In the genomic region with DNA sequence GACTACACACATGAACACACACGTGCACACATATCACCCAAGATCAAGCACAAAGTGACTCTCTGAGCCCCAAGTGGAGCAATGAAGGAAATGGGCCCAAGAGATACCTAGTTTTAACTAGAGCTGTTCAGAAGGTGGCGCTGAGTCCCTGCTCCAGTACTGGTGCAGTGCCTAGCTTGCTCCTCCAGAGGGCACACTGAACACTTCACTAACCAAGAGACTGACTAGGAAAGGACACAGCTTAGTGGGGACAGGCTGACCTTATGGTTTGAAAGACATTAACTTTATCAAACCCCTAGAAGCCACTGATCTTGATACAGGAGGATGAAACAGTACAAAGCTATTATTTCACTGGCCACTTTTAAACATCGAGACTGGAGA, we compare ENCODE assay signal across 8 mouse cellular contexts.
DNase-seq lines count a peak whose midpoint lies in the region; ATAC-seq and TF ChIP-seq lines count a peak whose summit lies in the region.

No protein-coding gene starts in this region.

- DNase-seq in CD4-positive, CD25-positive, alpha-beta regulatory T cell, adult 2 months (ENCODE audit: low read depth, low spot score) = peak; percentile 86
- DNase-seq in heart, embryonic 10.5 days (ENCODE audit: low spot score) = peak; percentile 88
- peak; percentile 88 for DNase-seq in kidney, postnatal 10 days
- DNase-seq in neural tube, embryonic 10.5 days (ENCODE audit: extremely low spot score, low spot score) = peak; percentile 70

- no peak for TF ChIP-seq POLR2A in bone marrow, adult 2 months (IDR thresholded peaks at IDR 0.05; ENCODE audit: borderline replicate concordance, control insufficient read depth, low read depth, low read length)
- TF ChIP-seq POLR2A in embryonic fibroblast, embryonic 13.5 days (IDR thresholded peaks at IDR 0.05; ENCODE audit: low read depth, low read length) = no peak

- no peak overlapping the region for H3K4me3 ChIP-seq in bone marrow, adult 2 months (replicated peaks; ENCODE audit: control insufficient read depth, low read depth, low read length)
- no peak overlapping the region for H3K4me3 ChIP-seq in embryonic fibroblast, embryonic 13.5 days (ENCODE audit: insufficient read depth, low read length)
- no peak overlapping the region for H3K4me3 ChIP-seq in heart, embryonic 10.5 days
- H3K4me3 ChIP-seq in liver, embryonic 12.5 days = no peak overlapping the region
- H3K4me3 ChIP-seq in stomach, embryonic 14.5 days (ENCODE audit: low read depth, low read length) = no peak overlapping the region

- no peak overlapping the region for H3K9ac ChIP-seq in liver, embryonic 12.5 days
- H3K9ac ChIP-seq in stomach, embryonic 14.5 days (replicated peaks; ENCODE audit: low read depth, low read length) = no peak overlapping the region

- H3K27ac ChIP-seq in bone marrow, adult 2 months (ENCODE audit: control insufficient read depth, insufficient read depth, low read depth, low read length, poor library complexity) = no peak overlapping the region
- H3K27ac ChIP-seq in embryonic fibroblast, embryonic 13.5 days (ENCODE audit: insufficient read depth, low read length) = no peak overlapping the region
- no peak overlapping the region for H3K27ac ChIP-seq in heart, embryonic 10.5 days
- H3K27ac ChIP-seq in liver, embryonic 12.5 days = no peak overlapping the region
- no peak overlapping the region for H3K27ac ChIP-seq in stomach, embryonic 14.5 days (ENCODE audit: low read length)

- peak; percentile 75 for ATAC-seq in liver, embryonic 12.5 days
- 0 out of 2 replicates have a peak, but pooled peaks have one; percentile 56 for ATAC-seq in stomach, embryonic 14.5 days (ENCODE audit: insufficient number of reproducible peaks, insufficient read depth, low FRiP score, low read depth)

- H3K4me1 ChIP-seq in bone marrow, adult 2 months (ENCODE audit: control insufficient read depth, insufficient read depth, low read length) = no peaks in the 10 kb centered on the region
- H3K4me1 ChIP-seq in embryonic fibroblast, embryonic 13.5 days (ENCODE audit: control insufficient read depth, insufficient read depth, low read length) = no peaks in the 10 kb centered on the region
- no peaks in the 10 kb centered on the region for H3K4me1 ChIP-seq in heart, embryonic 10.5 days
- H3K4me1 ChIP-seq in liver, embryonic 12.5 days = no peaks in the 10 kb centered on the region
- no peaks in the 10 kb centered on the region for H3K4me1 ChIP-seq in stomach, embryonic 14.5 days (ENCODE audit: control insufficient read depth, insufficient read depth, low read length)

- TF ChIP-seq CTCF in bone marrow, adult 2 months (IDR thresholded peaks at IDR 0.05; ENCODE audit: control insufficient read depth, insufficient read depth, low read length) = peak; percentile 99
- peak; percentile 100 for TF ChIP-seq CTCF in embryonic fibroblast, embryonic 13.5 days (IDR thresholded peaks at IDR 0.05; ENCODE audit: borderline replicate concordance, insufficient read depth, low read length)

- H3K36me3 ChIP-seq in heart, embryonic 10.5 days = no peaks in the 10 kb centered on the region
- no peaks in the 10 kb centered on the region for H3K36me3 ChIP-seq in liver, embryonic 12.5 days
- no peaks in the 10 kb centered on the region for H3K36me3 ChIP-seq in stomach, embryonic 14.5 days (ENCODE audit: control insufficient read depth, insufficient read depth, low read length)

- 0 out of 2 replicates have a peak, but pooled peaks cover 8% of the 10 kb centered on the region for H3K27me3 ChIP-seq in heart, embryonic 10.5 days (ENCODE audit: insufficient read depth, poor library complexity, severe bottlenecking)
- H3K27me3 ChIP-seq in liver, embryonic 12.5 days (replicated peaks) = no peaks in the 10 kb centered on the region
- H3K27me3 ChIP-seq in stomach, embryonic 14.5 days (ENCODE audit: control insufficient read depth, insufficient read depth, low read length) = no peaks in the 10 kb centered on the region

- 29% methylated on average over 3 of the region's 3 CpGs for WGBS in bone marrow, adult 2 months
- 33% methylated on average over 3 of the region's 3 CpGs for WGBS in heart, embryonic 10.5 days
- WGBS in liver, embryonic 12.5 days (ENCODE audit: insufficient replicate concordance) = 22% methylated on average over 3 of the region's 3 CpGs
- WGBS in stomach, embryonic 14.5 days = 31% methylated on average over 3 of the region's 3 CpGs

- no peak overlapping the region for H3K4me2 ChIP-seq in liver, embryonic 12.5 days
- H3K4me2 ChIP-seq in stomach, embryonic 14.5 days (replicated peaks; ENCODE audit: low read depth, low read length) = no peak overlapping the region

- H3K9me3 ChIP-seq in heart, embryonic 10.5 days = no peaks in the 10 kb centered on the region
- no peaks in the 10 kb centered on the region for H3K9me3 ChIP-seq in liver, embryonic 12.5 days (replicated peaks)
- H3K9me3 ChIP-seq in stomach, embryonic 14.5 days (ENCODE audit: control insufficient read depth, low read depth, low read length) = no peaks in the 10 kb centered on the region
